Mouse (Mus musculus) cerebellum, postnatal 10 days (tissue): ENCODE measurements around the gene Trmt44.

Experiments
- DNase-seq, 2 experiments: peaks; one replicate each; pipeline ENCODE4 v3.0.0; 2021; ENCODE audit warnings: mixed read lengths in 2 of 2

Gene Trmt44

GRCm38 (mm10) chr5:35574653-35575599, at the start of gene Trmt44:
Gene Trmt44 (minus strand): TSS chr5:35575070.
- peak; percentile 95 to 97 for DNase-seq

DNA sequence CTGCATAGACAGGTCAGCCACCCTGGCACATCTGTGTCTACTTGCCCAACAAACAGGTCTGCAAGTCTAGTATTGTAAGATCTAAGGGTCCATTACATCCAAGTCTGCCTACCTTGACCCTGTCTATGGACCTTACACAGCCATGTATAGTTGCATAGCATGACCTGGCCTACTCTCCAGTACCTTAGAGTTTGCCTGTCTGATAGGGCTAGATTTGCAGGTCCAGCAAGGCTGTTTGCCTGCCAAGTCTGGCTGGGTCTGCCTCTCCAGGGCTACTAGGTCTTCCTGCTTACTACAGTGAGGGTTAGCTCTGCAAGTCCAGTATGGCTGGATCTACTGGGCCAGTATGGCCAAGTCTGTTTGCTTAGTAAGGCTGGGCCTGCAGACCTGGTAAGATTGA, 49.0 kb upstream of the Trmt44 start:
- no peak for DNase-seq

DNA sequence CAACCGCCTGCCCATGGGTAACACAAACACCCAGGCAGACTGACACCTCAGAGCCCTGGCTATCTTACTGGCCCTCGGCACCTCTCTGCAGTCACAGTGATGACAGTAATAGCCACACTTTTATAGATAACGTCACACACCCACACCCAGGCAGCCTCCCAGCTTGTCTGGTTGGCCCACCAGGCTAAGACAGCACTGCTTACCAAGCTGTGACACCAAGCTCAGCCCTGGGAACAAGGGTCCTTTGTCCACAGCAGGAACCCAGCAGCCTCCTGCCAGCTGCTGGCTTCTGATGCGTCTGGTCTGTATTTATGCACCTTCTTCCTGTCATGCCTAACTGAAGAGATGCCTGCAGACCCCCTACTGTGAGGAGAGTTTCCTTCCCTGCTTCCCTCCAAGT, 46.2 kb upstream of the Trmt44 start:
- DNase-seq = no peak

GRCm38 (mm10) chr5:35616943-35617342, 42.1 kb upstream of the Trmt44 start:
- peak in 1 of 2 experiments; percentile 25 for DNase-seq

DNA sequence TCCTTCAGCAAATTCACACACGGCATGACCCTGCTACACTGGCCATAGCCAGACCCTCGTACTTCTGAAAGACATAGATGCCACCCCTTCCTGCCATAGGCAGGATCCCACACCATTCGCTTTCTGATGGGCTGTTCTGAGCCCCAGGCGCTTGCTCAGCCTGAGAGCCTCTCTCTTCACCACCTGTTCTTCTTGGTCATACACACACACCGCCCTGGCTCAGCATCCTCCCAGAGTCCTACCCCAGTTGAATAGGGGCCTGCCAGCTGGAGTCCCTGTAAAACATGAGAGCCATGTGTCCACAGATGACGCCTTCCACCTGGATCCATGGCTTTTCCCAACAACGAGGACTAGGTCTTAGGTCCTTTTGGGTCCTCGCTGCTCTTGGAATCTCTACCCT, 37.9 kb upstream of the Trmt44 start:
- no peak for DNase-seq

- DNase-seq = peak; percentile 61 to 73
Measured at GRCm38 (mm10) chr5:35611900-35612299, 37.0 kb upstream of the Trmt44 start.

DNA sequence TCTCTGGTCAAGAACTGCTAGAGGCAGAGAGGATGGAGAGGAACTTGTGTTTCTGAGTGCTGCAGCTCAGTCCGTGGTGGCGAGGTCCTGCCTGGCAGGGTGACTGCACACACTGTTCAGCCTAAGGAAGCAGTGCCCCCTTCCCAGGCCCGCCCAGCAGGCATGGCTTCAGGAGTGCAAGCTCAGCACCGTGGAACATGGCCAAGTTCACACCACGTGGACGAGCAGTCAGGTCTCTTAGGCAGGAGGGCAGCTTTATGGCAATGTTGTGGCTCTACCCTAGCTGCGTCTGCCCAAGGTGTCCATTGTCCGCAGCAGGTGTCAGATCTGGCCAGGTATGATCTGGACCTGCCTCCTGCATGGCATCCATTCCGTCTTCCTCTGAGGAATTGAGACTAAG, 36.3 kb upstream of the Trmt44 start:
- DNase-seq = peak; percentile 43 to 50

DNA sequence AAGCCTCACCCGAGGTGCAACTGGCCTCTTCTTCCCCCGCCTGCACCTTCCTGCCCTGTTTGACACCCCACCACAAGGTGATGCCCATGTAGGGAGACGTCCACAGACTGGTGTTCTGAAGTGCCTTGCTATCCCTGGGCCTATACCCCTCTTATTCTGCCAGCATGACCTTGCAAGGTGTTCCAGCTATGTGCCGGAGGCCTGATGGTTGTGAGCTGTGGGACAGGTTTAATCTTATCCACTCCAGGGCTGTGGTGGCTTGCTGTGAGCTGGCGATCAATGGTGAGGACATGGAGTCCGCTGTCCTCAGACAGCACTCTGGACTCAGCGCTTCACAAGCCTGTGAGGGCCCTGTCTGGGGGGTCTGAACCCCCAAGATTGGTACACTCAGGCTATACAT, 35.5 kb upstream of the Trmt44 start:
- DNase-seq = no peak

DNA sequence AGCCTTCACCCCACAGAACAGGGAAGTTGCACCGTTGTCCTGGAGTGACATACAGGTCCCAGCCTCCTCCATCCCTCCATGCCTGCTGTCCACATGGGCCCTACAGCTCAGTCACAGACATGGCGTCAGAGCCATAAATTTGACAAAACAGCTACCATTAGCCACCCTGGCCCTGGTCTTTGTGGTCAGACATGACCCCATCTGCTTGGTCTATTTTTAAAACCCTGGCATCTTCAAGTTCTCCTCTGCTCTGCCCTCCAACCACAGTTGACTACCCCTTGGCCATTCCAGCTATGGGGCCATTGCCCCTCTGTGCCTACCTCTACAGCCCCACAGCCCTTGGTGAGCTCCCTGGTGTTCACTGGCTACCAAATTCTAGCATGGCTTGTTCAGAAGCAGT, 35.1 kb upstream of the Trmt44 start:
- DNase-seq = no peak

DNA sequence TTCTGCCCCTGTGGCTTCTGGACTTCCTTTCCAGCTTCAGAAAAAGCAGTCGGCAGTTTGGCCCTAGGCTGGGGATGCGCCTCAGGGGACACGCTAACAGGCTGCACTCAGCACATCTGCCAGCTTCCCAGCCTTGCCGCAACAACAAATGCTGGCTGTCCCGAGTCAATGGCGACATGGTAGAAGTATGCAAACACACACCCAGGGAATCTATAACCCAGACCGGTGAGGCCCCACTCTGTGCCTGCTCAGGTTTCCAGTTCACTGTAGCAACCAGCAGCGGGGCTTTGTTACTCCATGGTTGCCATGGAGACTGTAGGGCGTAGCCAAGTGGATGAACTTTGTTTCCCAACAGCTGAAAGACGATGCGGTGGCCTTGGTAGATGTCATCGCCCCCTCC, 34.5 kb upstream of the Trmt44 start:
- peak in 1 of 2 experiments; percentile 42 for DNase-seq

GRCm38 (mm10) chr5:35608559-35608958, 33.7 kb upstream of the Trmt44 start:
- no peak for DNase-seq

DNA sequence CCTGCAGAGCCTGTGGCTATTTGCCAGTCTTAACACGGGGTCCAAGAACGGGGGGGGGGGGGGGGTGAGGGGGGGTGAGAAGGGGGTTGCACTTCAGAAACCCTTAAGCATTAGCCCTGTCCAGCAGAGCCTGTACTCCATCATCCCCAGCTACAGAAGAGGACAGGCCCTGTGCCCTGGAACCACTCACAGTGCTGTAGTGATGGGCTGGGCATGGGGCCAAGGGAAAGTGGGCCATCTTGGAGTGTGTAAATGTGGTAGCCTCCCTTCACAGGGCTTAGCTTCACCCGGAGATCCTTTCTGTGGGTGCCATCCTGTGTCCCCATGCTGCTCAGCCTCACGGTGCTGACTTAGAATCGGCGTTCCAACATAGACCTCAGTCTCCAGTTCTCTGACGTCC, 32.9 kb upstream of the Trmt44 start:
- DNase-seq = peak; percentile 66 to 68

GRCm38 (mm10) chr5:35606800-35607199, 31.9 kb upstream of the Trmt44 start:
- no peak for DNase-seq

DNA sequence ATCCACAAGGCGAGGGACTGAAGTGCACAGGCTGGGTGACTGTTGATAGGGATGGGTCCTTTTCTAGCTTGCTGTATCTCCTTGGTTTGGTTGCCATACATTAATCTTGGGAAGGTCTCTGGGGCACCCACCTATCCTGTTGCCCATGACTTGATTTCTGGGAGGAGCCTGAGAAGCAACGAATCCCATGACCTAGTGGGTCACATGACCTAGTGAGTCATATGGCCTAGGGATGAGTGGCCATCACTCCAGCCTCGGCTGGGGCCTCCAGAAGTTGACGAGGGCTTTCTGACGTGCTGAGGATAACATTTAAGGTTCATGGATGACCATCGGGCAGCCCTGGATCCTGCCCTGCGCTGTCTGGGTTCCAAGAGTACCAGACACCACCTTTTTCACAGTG, 30.5 kb upstream of the Trmt44 start:
- no peak for DNase-seq

DNA sequence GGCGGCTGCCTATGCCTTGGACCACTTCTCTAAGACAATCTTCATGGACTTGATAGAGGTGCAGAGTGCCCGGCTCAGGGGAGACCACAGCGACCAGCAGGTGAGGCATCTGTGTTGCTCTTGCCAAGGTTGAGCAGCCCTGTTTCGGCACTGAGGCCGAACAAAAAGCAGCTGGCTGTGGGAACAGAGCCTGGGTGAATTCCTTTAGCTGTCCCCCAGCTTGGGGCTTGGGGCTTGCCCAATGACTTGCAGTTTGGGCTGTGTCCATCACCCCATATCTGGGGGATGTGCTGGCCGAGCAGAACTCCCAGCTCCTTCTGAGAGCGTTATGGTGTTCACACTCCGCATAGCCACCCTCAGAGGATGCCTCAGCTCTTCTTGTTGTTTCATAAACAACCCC, 26.7 kb upstream of the Trmt44 start:
- DNase-seq = no peak

GRCm38 (mm10) chr5:35600233-35600632, 25.4 kb upstream of the Trmt44 start:
- no peak for DNase-seq

DNA sequence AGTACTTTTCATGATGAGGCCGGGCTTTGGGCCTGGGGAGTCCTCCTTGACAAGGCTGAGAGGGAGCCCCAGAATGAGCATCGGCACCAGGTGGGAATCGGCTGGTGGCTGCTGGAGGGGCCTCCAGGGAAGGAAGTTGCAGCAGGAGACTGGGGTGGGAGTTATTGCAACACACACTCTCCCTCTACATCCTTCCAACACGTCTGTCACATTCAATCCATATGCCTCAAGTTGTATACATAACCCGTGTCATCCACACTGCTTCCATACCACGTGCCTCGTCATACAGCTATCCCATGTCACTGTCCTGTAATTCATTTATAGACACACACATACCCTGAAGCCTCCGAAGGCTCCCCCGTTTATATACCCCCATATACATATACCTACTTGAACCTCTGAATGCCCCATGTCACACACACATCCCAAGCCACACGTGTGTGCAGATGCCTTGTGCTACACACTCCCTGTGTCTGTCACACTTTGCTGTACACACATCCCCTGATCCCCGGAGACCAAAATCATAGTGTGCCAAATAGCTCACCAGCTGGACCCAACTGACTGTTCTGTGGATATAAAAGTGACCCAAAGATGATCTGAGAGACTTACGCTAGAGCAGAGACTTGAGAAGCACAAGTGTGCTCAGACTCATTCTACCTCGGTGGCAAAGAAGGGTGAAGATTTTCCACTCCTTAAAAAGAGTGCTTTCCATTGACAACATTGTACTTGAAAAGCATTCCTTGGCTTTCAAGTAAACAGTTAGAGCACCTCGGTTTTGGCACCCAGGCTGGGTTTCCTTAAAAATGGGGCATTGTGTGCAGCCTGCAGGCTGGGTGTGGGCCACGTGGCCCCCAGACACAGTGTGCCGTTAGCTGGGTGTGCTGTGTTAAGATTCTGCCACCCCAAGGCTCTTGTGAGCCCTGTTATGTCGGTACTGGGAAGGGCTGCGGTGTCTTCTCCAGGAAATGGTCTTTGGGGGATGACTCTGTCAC, 21.6 kb upstream of the Trmt44 start:
- DNase-seq = no peak

DNA sequence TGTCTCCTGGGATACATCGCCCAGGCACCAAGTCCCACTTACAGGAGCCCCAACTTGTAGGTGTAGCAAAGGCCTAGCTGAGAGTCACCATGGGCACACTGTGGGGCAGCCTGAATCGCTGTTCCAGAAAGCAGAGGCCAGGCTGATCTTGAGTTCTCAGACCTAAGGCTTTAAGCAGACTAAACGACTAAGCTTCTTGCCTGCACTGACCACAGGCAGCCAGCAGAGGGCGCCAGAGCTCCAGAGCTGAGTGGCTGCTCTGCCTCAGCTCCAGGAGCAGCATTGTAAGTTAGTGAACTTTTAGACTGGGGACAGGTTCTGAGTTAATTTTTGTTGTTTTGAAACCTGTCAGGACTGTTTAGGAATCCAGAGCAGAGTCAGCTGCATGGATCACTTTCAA, 20.8 kb upstream of the Trmt44 start:
- DNase-seq = peak; percentile 84 to 88

- DNase-seq = no peak
Measured at GRCm38 (mm10) chr5:35594768-35595167, 19.9 kb upstream of the Trmt44 start.

- no peak for DNase-seq
Measured at GRCm38 (mm10) chr5:35593272-35593671, 18.4 kb upstream of the Trmt44 start.

DNA sequence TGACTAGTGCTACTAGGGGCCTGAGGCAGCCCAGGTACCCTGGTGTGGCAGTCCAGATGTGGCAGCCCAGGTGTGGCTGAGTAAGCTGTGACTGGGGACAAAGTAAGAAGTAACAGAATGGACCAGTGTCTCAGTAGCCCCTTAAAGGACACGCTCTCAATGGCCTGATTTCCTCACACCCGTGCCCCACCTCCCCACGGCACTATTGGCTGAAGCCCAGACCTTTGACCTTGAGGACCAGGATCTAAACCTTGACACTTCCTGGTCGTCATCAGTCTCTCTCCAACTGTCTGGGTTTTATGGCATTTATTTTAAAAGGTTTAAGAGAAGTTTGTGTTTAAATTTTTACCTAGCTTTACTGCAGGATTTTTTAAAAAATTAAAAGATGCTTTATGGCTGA, 18.0 kb upstream of the Trmt44 start:
- no peak for DNase-seq

- no peak for DNase-seq
Measured at GRCm38 (mm10) chr5:35592081-35592736, 17.3 kb upstream of the Trmt44 start.

DNA sequence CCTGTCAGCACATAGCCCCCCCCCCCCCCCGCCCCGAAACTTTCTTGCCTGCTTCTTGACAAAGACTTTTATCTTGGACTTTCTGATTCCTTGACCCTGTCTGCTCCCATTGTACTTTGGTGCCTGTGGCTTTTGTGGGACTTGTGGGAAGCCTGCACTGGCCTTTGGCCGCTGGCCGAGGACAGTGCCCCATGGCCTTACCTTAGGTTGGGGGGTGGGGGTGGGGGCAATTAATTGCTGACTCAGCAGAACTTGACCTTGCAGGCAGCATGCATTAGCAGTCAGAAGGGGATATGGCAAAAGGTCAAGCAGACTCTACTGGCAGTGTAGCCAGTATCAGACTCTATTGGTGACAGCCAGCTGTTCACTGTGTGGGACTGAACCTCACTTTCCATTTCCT, 16.6 kb upstream of the Trmt44 start:
- DNase-seq = no peak
